Mouse (Mus musculus) cerebellum, postnatal 14 days (tissue): Measurements from ENCODE around the gene Glb1l3.
A peak's percentile ranks its signal among the peaks of the same experiment; 100 is the strongest.
"Not testable (repeated sequence)": the region's sequence is repeated elsewhere in the genome, so short reads cannot be mapped to it uniquely, and the experiment has no call there.

Experiments
- DNase-seq, 2 experiments: peaks; one replicate each; pipeline ENCODE4 v3.0.0; 2021; ENCODE audit warnings: mixed read lengths in 2 of 2

Gene Glb1l3

GRCm38 (mm10) chr9:26860751-26861150 lies at the start of gene Glb1l3:
TSS of gene Glb1l3 (minus strand) at chr9:26860890.
- DNase-seq = no peak

GRCm38 (mm10) chr9:26869856-26870255 lies 9.2 kb upstream of the Glb1l3 start:
- DNase-seq = not testable (repeated sequence)

- DNase-seq = no peak
Observed at GRCm38 (mm10) chr9:26831089-26831488, 29.6 kb downstream of the Glb1l3 start.

GRCm38 (mm10) chr9:26819942-26820341 lies 40.7 kb downstream of the Glb1l3 start:
- DNase-seq = no peak

GRCm38 (mm10) chr9:26808735-26809134 lies 52.0 kb downstream of the Glb1l3 start:
- no peak for DNase-seq

- DNase-seq = peak; percentile 85 to 91
Observed at GRCm38 (mm10) chr9:26805935-26806666, 54.6 kb downstream of the Glb1l3 start, which contains the start of gene Glb1l2. TSS of gene Glb1l2 (minus strand) at chr9:26806468.

- no peak for DNase-seq
Observed at GRCm38 (mm10) chr9:26804321-26804720, 56.4 kb downstream of the Glb1l3 start.

GRCm38 (mm10) chr9:26800357-26800756 lies 60.3 kb downstream of the Glb1l3 start:
- DNase-seq = no peak

- no peak for DNase-seq
Observed at GRCm38 (mm10) chr9:26798731-26799130, 62.0 kb downstream of the Glb1l3 start.

GRCm38 (mm10) chr9:26798205-26798604 lies 62.5 kb downstream of the Glb1l3 start:
- DNase-seq = no peak

GRCm38 (mm10) chr9:26792829-26793228 lies 67.9 kb downstream of the Glb1l3 start:
- DNase-seq = peak; percentile 65 to 77

- no peak for DNase-seq
Observed at GRCm38 (mm10) chr9:26783414-26783975, 77.2 kb downstream of the Glb1l3 start.

- DNase-seq = no peak
Observed at GRCm38 (mm10) chr9:26778421-26778820, 82.3 kb downstream of the Glb1l3 start.

- peak; percentile 77 to 83 for DNase-seq
Observed at GRCm38 (mm10) chr9:26776122-26776902, 84.4 kb downstream of the Glb1l3 start.

- no peak for DNase-seq
Observed at GRCm38 (mm10) chr9:26775700-26776099, 85.0 kb downstream of the Glb1l3 start.

GRCm38 (mm10) chr9:26768181-26768580 lies 92.5 kb downstream of the Glb1l3 start:
- DNase-seq = no peak
